Mouse (Mus musculus) frontal cortex, postnatal 25 days (tissue): ENCODE data around the gene St3gal2.
"Not testable (repeated sequence)": the region's sequence is repeated elsewhere in the genome, so short reads cannot be mapped to it uniquely, and the experiment has no call there.

ENCODE experiments used
- DNase-seq, 2 experiments: peaks; one replicate each; pipeline ENCODE4 v3.0.0; 2022; ENCODE audit warnings: low spot score in 2 of 2

St3gal2 gene

DNA sequence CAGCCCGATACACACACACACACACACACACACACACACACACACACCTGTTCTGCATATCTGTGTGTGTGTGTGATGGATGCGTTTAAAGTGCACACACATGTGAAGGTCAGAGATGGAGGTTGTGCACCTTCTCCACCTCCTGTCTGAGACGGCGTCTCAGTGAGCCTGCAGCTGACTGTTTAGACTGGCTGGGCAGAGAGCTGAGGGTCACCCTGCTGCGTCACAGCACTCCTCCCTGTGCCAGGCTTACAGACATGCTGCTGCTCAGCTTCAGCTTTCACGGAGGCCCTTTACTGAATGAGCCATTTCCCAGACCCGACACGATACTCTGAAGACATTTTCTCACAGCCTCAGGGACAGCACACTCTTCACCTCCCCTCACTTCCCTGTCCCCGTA lies 70.3 kb downstream of the St3gal2 start:
- no peak for DNase-seq

DNA sequence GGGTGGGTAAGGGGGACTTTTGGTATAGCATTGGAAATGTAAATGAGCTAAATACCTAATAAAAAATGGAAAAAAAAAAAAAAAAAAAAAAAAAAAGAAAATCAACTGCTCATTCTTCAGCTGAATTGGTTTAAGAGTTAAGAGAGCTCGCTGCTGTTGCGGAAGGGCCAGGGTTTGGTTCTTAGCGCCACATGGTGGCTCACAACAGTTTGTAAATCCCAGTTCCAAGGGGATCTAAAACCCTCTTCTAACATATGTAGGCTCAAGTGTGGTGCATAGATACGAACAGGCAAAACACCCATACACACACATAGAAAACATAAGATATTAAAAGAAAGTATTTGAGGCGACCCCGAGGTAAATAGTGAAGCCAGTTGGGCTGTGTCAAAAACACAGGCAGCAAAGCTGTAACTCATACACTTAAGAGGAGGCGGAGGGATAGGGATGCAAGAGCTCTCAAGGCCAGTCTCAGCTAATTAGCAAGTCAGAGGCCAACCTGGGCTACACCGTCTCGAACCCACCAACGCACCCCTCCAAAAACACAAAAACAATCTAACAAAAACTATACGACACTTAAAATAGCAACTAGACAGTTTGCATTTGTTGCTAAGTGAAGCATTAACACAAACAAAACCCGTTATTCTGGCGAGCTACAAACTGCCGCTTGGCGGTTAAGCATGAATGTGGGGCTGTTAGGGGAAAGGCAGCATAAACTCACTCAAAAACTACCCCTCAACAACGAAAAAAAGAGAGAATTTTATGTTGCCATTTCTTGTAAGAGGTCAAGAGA lies 77.1 kb downstream of the St3gal2 start:
- no peak for DNase-seq

DNA sequence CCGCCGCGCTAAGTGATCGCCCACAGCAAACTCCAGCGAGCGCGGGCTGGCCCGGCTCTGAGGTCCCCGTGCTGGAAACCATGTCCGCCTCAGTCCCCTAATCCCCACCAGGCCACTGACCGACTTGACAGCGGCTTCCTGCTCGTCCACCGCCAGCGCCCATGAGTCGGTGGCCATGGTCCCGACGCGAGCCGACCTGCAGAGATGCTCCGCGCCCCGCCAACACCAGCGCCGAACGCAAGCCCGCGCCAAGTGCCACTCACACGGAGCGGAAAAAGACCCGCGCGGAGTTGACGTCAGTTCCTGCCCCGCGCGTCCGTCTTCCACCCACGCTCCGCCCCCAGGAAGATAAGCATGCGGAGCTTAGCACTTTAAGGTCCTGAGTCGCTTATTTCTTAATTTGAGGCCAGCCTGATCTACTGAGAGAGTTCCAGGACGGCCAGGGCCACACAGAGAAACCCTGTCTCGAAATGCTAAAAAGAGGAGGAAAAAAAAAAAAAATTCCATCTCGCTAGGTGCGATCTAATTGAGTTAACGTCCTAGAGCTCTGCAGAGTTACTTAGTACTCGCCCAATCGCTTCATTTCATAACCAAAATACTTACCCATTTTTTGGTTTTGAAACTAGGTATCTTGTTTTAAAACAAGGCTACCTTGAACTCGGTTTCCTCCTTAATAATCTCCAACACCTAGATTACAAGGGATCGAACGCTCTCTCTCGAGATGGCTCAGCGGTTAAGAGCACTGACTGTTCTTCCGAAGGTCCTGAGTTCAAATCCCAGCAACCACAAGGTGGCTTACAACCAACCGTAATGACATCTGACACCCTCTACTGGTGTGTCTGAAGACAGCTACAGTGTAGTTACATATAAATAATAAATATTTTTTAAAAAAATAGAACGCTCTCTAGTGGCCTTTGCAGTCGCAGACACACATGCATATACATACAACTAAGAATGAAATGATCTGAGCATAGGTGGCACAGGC lies 78.1 kb downstream of the St3gal2 start, which contains the start of gene Ddx19a:
Gene Ddx19a (minus strand): TSS at position 254 of the 985 bp plus-strand sequence.
- peak; percentile 76 to 83 for DNase-seq

DNA sequence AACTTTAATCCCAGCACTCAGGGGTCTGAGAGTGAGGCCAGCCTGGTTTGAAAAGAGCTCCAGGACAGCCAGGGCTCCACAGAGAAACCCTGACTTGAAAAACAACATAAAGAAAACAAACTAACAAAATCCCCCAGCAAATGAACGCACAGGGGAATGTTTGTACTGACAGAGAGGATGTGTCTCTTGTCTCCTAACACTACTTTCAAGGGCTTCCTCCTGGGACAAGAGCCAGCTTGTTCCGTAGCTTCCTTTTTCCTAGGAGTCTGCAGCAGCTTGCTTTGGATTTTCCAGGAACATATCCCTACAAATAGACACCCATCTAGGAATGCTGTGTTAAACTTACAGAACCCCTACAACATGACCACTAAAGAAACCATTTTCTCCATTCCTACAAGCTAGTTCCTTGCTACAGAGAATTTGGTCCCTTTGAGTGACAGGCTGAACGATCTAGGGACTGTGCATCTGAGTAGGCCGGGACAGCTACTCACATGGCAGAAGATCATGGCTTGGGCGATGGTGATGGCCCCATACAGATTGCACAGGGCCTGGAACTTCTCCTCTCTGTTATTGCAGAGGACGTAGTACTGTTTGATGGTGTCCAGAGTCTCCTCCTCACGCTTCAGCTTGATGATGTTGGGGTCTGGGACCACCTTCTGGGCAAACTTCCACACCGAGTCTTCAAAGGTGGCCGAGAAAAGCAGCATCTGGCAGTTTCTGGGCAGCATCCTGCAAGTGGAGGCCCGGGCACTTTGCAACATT lies 90.7 kb downstream of the St3gal2 start:
- not testable (repeated sequence) for DNase-seq
